Mouse (Mus musculus): ENCODE measurements at regions not wholly inside any gene's neighbourhood (a gene's known extent, or its start where the extent isn't known, plus 50 kb on each side); places are given as distances from the start of the nearest gene placed in this dataset.

- no peak overlapping the region for H3K4me2 ChIP-seq (ENCODE audit: low read depth, low read length)
- ATAC-seq (ENCODE audit: low read depth), result no peak
- WGBS, result 78% methylated on average over 3 of the region's 3 CpGs
- no peak overlapping the region for H3K9ac ChIP-seq (replicated peaks; ENCODE audit: low read depth, low read length)
- H3K27ac ChIP-seq (ENCODE audit: low read depth, low read length), result no peak overlapping the region
- H3K27me3 ChIP-seq (ENCODE audit: control insufficient read depth, insufficient read depth, low read length), result no peaks in the 10 kb centered on the region
- no peak overlapping the region for H3K4me3 ChIP-seq (ENCODE audit: low read depth, low read length)
- H3K9me3 ChIP-seq (ENCODE audit: control insufficient read depth, low read length), result no peaks in the 10 kb centered on the region
- H3K36me3 ChIP-seq (ENCODE audit: control insufficient read depth, insufficient read depth, low read length), result no peaks in the 10 kb centered on the region
- no peaks in the 10 kb centered on the region for H3K4me1 ChIP-seq (ENCODE audit: control insufficient read depth, insufficient read depth, low read length)
Measured at GRCm38 (mm10) chr10:99959279-99959678, 56.2 kb upstream of the Kitl start.

- H3K4me2 ChIP-seq (ENCODE audit: low read depth, low read length), result no peak overlapping the region
- 74% methylated on average over 7 of the region's 7 CpGs for WGBS
- no peaks in the 10 kb centered on the region for H3K4me1 ChIP-seq (ENCODE audit: control insufficient read depth, insufficient read depth, low read length)
- H3K27me3 ChIP-seq (ENCODE audit: control insufficient read depth, insufficient read depth, low read length), result no peaks in the 10 kb centered on the region
- H3K27ac ChIP-seq (ENCODE audit: low read depth, low read length), result no peak overlapping the region
- H3K9me3 ChIP-seq (ENCODE audit: control insufficient read depth, low read length), result no peaks in the 10 kb centered on the region
- H3K4me3 ChIP-seq (ENCODE audit: low read depth, low read length), result no peak overlapping the region
- no peak overlapping the region for H3K9ac ChIP-seq (replicated peaks; ENCODE audit: low read depth, low read length)
- no peak for ATAC-seq (ENCODE audit: low read depth)
- no peaks in the 10 kb centered on the region for H3K36me3 ChIP-seq (ENCODE audit: control insufficient read depth, insufficient read depth, low read length)
Measured at GRCm38 (mm10) chr10:99952486-99952885, 62.9 kb upstream of the Kitl start.

GRCm38 (mm10) chr10:99951718-99952117 is 63.7 kb upstream of the Kitl start:
- no peaks in the 10 kb centered on the region for H3K27me3 ChIP-seq (ENCODE audit: control insufficient read depth, insufficient read depth, low read length)
- no peaks in the 10 kb centered on the region for H3K4me1 ChIP-seq (ENCODE audit: control insufficient read depth, insufficient read depth, low read length)
- H3K36me3 ChIP-seq (ENCODE audit: control insufficient read depth, insufficient read depth, low read length), result no peaks in the 10 kb centered on the region
- no peak overlapping the region for H3K4me3 ChIP-seq (ENCODE audit: low read depth, low read length)
- 73% methylated on average over 4 of the region's 4 CpGs for WGBS
- no peak for ATAC-seq (ENCODE audit: low read depth)
- no peak overlapping the region for H3K4me2 ChIP-seq (ENCODE audit: low read depth, low read length)
- H3K9me3 ChIP-seq (ENCODE audit: control insufficient read depth, low read length), result no peaks in the 10 kb centered on the region
- no peak overlapping the region for H3K9ac ChIP-seq (replicated peaks; ENCODE audit: low read depth, low read length)
- no peak overlapping the region for H3K27ac ChIP-seq (ENCODE audit: low read depth, low read length)

GRCm38 (mm10) chr10:99951316-99951715 is 64.1 kb upstream of the Kitl start:
- no peak for ATAC-seq (ENCODE audit: low read depth)
- 89% methylated on average over 6 of the region's 6 CpGs for WGBS
- Histone ChIP-seq H3K27me3 (ENCODE audit: control insufficient read depth, insufficient read depth, low read length) (no peaks in the 10 kb centered on the region), H3K4me1 (ENCODE audit: control insufficient read depth, insufficient read depth, low read length) (no peaks in the 10 kb centered on the region), H3K27ac (ENCODE audit: low read depth, low read length) (no peak overlapping the region), H3K9me3 (ENCODE audit: control insufficient read depth, low read length) (no peaks in the 10 kb centered on the region), H3K36me3 (ENCODE audit: control insufficient read depth, insufficient read depth, low read length) (no peaks in the 10 kb centered on the region), H3K4me3 (ENCODE audit: low read depth, low read length) (no peak overlapping the region), H3K4me2 (ENCODE audit: low read depth, low read length) (no peak overlapping the region), H3K9ac (replicated peaks; ENCODE audit: low read depth, low read length) (no peak overlapping the region)

GRCm38 (mm10) chr10:99948740-99949139 is 66.7 kb upstream of the Kitl start:
- no peaks in the 10 kb centered on the region for H3K36me3 ChIP-seq (ENCODE audit: control insufficient read depth, insufficient read depth, low read length)
- H3K9me3 ChIP-seq (ENCODE audit: control insufficient read depth, low read length), result no peaks in the 10 kb centered on the region
- no peaks in the 10 kb centered on the region for H3K27me3 ChIP-seq (ENCODE audit: control insufficient read depth, insufficient read depth, low read length)
- H3K9ac ChIP-seq (replicated peaks; ENCODE audit: low read depth, low read length), result no peak overlapping the region
- H3K27ac ChIP-seq (ENCODE audit: low read depth, low read length), result no peak overlapping the region
- no peak for ATAC-seq (ENCODE audit: low read depth)
- H3K4me2 ChIP-seq (ENCODE audit: low read depth, low read length), result no peak overlapping the region
- 84% methylated on average over 3 of the region's 3 CpGs for WGBS
- H3K4me1 ChIP-seq (ENCODE audit: control insufficient read depth, insufficient read depth, low read length), result no peaks in the 10 kb centered on the region
- H3K4me3 ChIP-seq (ENCODE audit: low read depth, low read length), result no peak overlapping the region

- Histone ChIP-seq H3K9ac (replicated peaks; ENCODE audit: low read depth, low read length) (no peak overlapping the region), H3K9me3 (ENCODE audit: control insufficient read depth, low read length) (no peaks in the 10 kb centered on the region), H3K27me3 (ENCODE audit: control insufficient read depth, insufficient read depth, low read length) (no peaks in the 10 kb centered on the region), H3K27ac (ENCODE audit: low read depth, low read length) (no peak overlapping the region), H3K4me1 (ENCODE audit: control insufficient read depth, insufficient read depth, low read length) (no peaks in the 10 kb centered on the region), H3K36me3 (ENCODE audit: control insufficient read depth, insufficient read depth, low read length) (no peaks in the 10 kb centered on the region), H3K4me3 (ENCODE audit: low read depth, low read length) (no peak overlapping the region), H3K4me2 (ENCODE audit: low read depth, low read length) (no peak overlapping the region)
- WGBS, result 83% methylated on average over 3 of the region's 3 CpGs
- ATAC-seq (ENCODE audit: low read depth), result no peak
Measured at GRCm38 (mm10) chr10:99945418-99945817, 70.0 kb upstream of the Kitl start.

- 31% methylated on average over 11 of the region's 11 CpGs for WGBS
Measured at GRCm38 (mm10) chr10:99941665-99942064, 73.8 kb upstream of the Kitl start.

GRCm38 (mm10) chr10:99938901-99939300 is 76.5 kb upstream of the Kitl start:
- Histone ChIP-seq H3K4me3 (ENCODE audit: low read depth, low read length) (no peak overlapping the region), H3K9ac (replicated peaks; ENCODE audit: low read depth, low read length) (no peak overlapping the region), H3K4me2 (ENCODE audit: low read depth, low read length) (no peak overlapping the region), H3K27me3 (ENCODE audit: control insufficient read depth, insufficient read depth, low read length) (no peaks in the 10 kb centered on the region), H3K4me1 (ENCODE audit: control insufficient read depth, insufficient read depth, low read length) (no peaks in the 10 kb centered on the region), H3K36me3 (ENCODE audit: control insufficient read depth, insufficient read depth, low read length) (no peaks in the 10 kb centered on the region), H3K9me3 (ENCODE audit: control insufficient read depth, low read length) (no peaks in the 10 kb centered on the region), H3K27ac (ENCODE audit: low read depth, low read length) (no peak overlapping the region)
- WGBS, result 86% methylated on average over 6 of the region's 6 CpGs
- ATAC-seq (ENCODE audit: low read depth), result no peak

More at GRCm38 (mm10) chr10:99941665-99942064, 73.8 kb upstream of the Kitl start:
- Histone ChIP-seq H3K27ac (ENCODE audit: low read depth, low read length) (no peak overlapping the region), H3K9ac (replicated peaks; ENCODE audit: low read depth, low read length) (no peak overlapping the region), H3K36me3 (ENCODE audit: control insufficient read depth, insufficient read depth, low read length) (no peaks in the 10 kb centered on the region), H3K4me3 (ENCODE audit: low read depth, low read length) (no peak overlapping the region), H3K4me1 (ENCODE audit: control insufficient read depth, insufficient read depth, low read length) (no peaks in the 10 kb centered on the region), H3K4me2 (ENCODE audit: low read depth, low read length) (no peak overlapping the region), H3K27me3 (ENCODE audit: control insufficient read depth, insufficient read depth, low read length) (no peaks in the 10 kb centered on the region), H3K9me3 (ENCODE audit: control insufficient read depth, low read length) (no peaks in the 10 kb centered on the region)
- no peak for ATAC-seq (ENCODE audit: low read depth)

GRCm38 (mm10) chr10:99937921-99938618 is 77.4 kb upstream of the Kitl start:
- 77% methylated on average over 1 of the region's 1 CpGs for WGBS

More at GRCm38 (mm10) chr10:99937921-99938618, 77.4 kb upstream of the Kitl start:
- Histone ChIP-seq H3K9me3 (ENCODE audit: control insufficient read depth, low read length) (no peaks in the 10 kb centered on the region), H3K9ac (replicated peaks; ENCODE audit: low read depth, low read length) (no peak overlapping the region), H3K27me3 (ENCODE audit: control insufficient read depth, insufficient read depth, low read length) (no peaks in the 10 kb centered on the region), H3K36me3 (ENCODE audit: control insufficient read depth, insufficient read depth, low read length) (no peaks in the 10 kb centered on the region), H3K4me2 (ENCODE audit: low read depth, low read length) (no peak overlapping the region), H3K27ac (ENCODE audit: low read depth, low read length) (no peak overlapping the region), H3K4me1 (ENCODE audit: control insufficient read depth, insufficient read depth, low read length) (no peaks in the 10 kb centered on the region), H3K4me3 (ENCODE audit: low read depth, low read length) (no peak overlapping the region)
- no peak for ATAC-seq (ENCODE audit: low read depth)

All from neural tube, embryonic 14.5 days (tissue).